Mouse (Mus musculus) thymus, postnatal 0 days (tissue): Measurements from ENCODE around the gene Asap3. TPM values are rescaled to one million over a fixed set of nuclear protein-coding genes. Genes with fewer than 3 reads are reported as not detected.

Experiments used
- DNase-seq: peaks from one replicate; pipeline ENCODE4 v3.0.0-alpha.2; 2015; ENCODE audit warnings: low spot score
- polyA plus RNA-seq: library from polyadenylated mRNA; unstranded; fragments of >200 nt; fragmentation: Nextera tagmentation; extraction: Ambion mirVana; gene quantifications from 2 replicates; pipeline ENCODE4 v1.2.1, GENCODE M21; 2015

The Asap3 gene
- polyA plus RNA-seq, 1 experiment from 2014 or later, result 1.3 TPM

- no peak for DNase-seq
Observed at GRCm38 (mm10) chr4:136218595-136219214, 12.5 kb downstream of the Asap3 start.

- no peak for DNase-seq
Observed at GRCm38 (mm10) chr4:136220133-136220775, 14.1 kb downstream of the Asap3 start.

- DNase-seq, result no peak
Observed at GRCm38 (mm10) chr4:136223549-136224239, 17.5 kb downstream of the Asap3 start.

GRCm38 (mm10) chr4:136224240-136224559 is 18.0 kb downstream of the Asap3 start:
- no peak for DNase-seq

GRCm38 (mm10) chr4:136224677-136225460 is 18.7 kb downstream of the Asap3 start:
- no peak for DNase-seq

- DNase-seq, result no peak
Observed at GRCm38 (mm10) chr4:136227408-136227807, 21.2 kb downstream of the Asap3 start.

GRCm38 (mm10) chr4:136228640-136229039 is 22.5 kb downstream of the Asap3 start:
- DNase-seq, result no peak

- no peak for DNase-seq
Observed at GRCm38 (mm10) chr4:136238669-136239068, 32.5 kb downstream of the Asap3 start.

- DNase-seq, result no peak
Observed at GRCm38 (mm10) chr4:136239111-136239510, 32.9 kb downstream of the Asap3 start.

GRCm38 (mm10) chr4:136239622-136240021 is 33.5 kb downstream of the Asap3 start:
- peak; percentile 79 for DNase-seq

GRCm38 (mm10) chr4:136240123-136240522 is 34.0 kb downstream of the Asap3 start:
- no peak for DNase-seq

- no peak for DNase-seq
Observed at GRCm38 (mm10) chr4:136240955-136241354, 34.8 kb downstream of the Asap3 start.

GRCm38 (mm10) chr4:136242065-136242703 is 36.0 kb downstream of the Asap3 start:
- peak; percentile 21 for DNase-seq

- DNase-seq, result no peak
Observed at GRCm38 (mm10) chr4:136242728-136243127, 36.6 kb downstream of the Asap3 start.

GRCm38 (mm10) chr4:136244208-136244607 is 38.0 kb downstream of the Asap3 start:
- DNase-seq, result no peak

GRCm38 (mm10) chr4:136245681-136246080 is 39.5 kb downstream of the Asap3 start:
- DNase-seq, result no peak

GRCm38 (mm10) chr4:136246568-136246969 is 40.4 kb downstream of the Asap3 start:
- DNase-seq, result no peak

- DNase-seq, result no peak
Observed at GRCm38 (mm10) chr4:136247386-136247728, 41.2 kb downstream of the Asap3 start.

GRCm38 (mm10) chr4:136247729-136248463 is 41.7 kb downstream of the Asap3 start, which contains the start of gene Tcea3:
TSS of gene Tcea3 (plus strand) at chr4:136247729.
- no peak for DNase-seq

GRCm38 (mm10) chr4:136248464-136249331 is 42.5 kb downstream of the Asap3 start:
- DNase-seq, result no peak
